Mouse (Mus musculus) left cerebral cortex, postnatal 25 days (tissue): ENCODE results near the gene Myo18a. TPM values are rescaled to one million over a fixed set of nuclear protein-coding genes. Genes with fewer than 3 reads are reported as not detected.

Source experiments
- DNase-seq, 2 experiments: peaks; one replicate each; pipeline ENCODE4 v3.0.0; 2022; ENCODE audit warnings: low spot score in 2 of 2, mixed read lengths in 1 of 2
- intact Hi-C: fragments of 180-260 bp; cut with DNase I; formaldehyde crosslinking; loops from one replicate; pipeline ENCODE4 v1.15.1; 2025
- total RNA-seq, 2 experiments: library from RNA; stranded (reverse); gene quantifications; 2 replicates each; pipeline ENCODE4 v1.2.3; 2021

Myo18a gene
- total RNA-seq, 2 experiments from 2014 or later, result 156 to 157 TPM

- intact Hi-C loops, result no loop called here
These were observed 27.2 kb downstream of the Myo18a start for GRCm38 (mm10) chr11:77790286-77790685.

GRCm38 (mm10) chr11:77791241-77791727 is 28.2 kb downstream of the Myo18a start:
- no peak for DNase-seq
- intact Hi-C loops, result no loop called here

More at GRCm38 (mm10) chr11:77790286-77790685, 27.2 kb downstream of the Myo18a start:
- DNase-seq, result no peak

DNA sequence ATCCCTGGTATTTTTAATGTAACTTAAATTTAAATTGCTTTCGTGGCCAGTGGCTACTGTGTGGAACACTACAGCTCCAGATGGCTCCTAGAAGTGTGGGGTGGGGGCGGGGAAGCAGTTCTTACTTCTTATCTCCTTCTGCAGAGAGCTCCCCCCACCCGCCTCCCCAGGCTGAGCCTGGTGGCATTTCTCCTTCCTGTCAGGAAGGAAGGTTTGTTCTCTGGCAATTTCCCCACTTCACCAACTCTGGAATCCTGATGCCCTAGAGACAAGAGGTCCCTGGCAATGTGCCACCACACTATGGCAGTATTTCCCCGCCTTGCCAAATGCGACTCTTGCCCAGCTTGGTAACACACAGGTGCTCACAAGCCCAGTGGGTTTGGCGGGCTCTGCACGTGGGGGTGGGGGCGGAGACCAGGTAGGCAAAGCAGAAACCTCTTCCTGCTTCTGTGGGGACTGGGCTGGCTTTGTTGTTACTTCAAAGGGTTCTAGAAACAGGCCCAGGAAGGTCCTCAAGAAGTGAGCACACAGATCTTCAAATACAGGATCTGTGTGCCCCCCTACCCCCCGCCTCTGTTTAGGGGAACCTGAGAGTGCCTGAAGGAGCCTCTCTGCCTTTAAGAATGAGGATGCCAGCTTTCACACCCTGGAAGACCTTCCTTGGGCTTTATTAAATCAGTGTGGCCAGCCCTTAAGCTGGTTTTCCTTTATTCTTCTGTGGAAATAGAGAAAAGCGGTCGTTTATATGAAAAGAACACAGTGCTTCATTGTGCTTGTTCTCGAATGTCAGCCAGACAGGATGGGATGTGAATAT is 28.9 kb downstream of the Myo18a start:
- DNase-seq, result no peak
- intact Hi-C loops, result no loop called here

GRCm38 (mm10) chr11:77792566-77792909 is 29.5 kb downstream of the Myo18a start:
- DNase-seq, result no peak
- intact Hi-C loops, result no loop called here

- peak; percentile 96 to 98 for DNase-seq
- intact Hi-C loops, result loop anchor here (1.0 kb wide), 2 partner anchors 30 to 56 kb away; partner anchors contain the start of gene Myo18a
These were observed 30.3 kb downstream of the Myo18a start for GRCm38 (mm10) chr11:77793238-77793930.

- intact Hi-C loops, result no loop called here
- no peak for DNase-seq
These were observed 32.2 kb downstream of the Myo18a start for GRCm38 (mm10) chr11:77795216-77795615.

GRCm38 (mm10) chr11:77800491-77800868 is 37.4 kb downstream of the Myo18a start:
- intact Hi-C loops, result no loop called here
- DNase-seq, result peak in 1 of 2 experiments; percentile 51

DNA sequence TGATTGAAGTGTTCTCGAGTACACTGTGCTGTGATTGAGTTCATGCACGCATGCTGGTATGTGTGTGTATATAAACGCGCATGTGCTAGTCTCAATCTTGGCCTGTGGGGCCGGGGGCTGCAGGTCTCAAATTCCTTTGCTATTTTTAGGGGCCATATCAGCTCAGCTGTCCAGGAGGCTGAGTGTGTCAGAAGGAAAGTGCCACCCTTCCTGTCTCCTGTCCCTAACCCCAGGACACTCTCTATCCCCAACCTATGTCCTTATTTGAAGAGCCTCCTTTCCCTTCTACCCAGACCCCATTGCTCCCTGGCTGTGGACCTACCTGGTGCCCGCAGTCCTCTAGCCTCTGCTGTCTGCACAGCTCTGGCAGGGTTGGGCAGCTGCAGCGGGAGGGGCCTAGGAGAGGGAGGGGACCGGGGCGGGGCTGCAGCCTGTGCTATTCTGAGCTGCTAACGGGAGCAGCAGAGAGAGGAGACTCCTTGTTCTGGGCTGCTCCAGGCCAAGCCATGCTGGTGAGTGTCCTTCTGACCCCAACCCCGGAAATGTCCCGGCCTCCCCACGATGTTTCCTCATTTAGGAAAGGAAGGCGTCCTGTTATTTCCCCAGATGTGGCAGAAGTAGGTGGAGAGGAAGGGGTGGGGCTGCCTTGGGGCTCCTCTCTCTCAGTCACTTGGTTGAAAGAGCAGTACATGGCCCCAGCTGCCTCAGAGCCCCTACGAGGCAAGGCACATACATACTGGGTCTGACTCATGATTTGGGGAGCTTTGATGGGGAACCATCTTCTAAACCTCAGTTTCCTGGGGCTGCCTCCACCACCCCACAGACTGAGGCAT is 38.0 kb downstream of the Myo18a start:
- intact Hi-C loops, result no loop called here
- DNase-seq, result peak; percentile 65 to 71

DNA sequence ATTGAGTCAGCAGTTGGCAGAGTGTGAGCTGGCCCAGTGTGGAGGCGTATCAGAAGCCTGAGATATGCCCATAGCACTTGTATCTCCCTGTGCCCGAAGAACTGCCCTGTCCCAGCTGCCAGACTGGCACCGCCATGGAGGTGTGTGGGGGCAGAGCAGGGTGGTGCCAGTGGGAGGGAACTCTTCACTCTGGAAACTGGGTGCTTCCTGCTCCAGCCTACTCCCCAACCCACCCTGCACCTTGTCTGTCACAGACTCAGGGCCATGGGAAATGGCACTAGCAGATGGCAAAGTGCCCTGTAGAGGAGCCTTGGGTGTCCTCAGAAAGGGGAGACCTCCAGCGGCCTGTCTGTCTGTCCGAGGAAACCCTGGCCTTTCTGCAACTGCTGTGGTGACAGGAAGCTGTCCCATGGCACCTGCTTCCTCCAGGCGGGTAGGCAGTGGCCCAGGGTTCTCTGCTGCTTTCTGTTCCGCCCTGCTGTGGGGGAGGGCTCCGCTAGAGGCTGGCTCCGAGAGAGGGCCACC is 39.4 kb downstream of the Myo18a start:
- intact Hi-C loops, result no loop called here
- DNase-seq, result peak in 1 of 2 experiments; percentile 31

GRCm38 (mm10) chr11:77806218-77806617 is 43.2 kb downstream of the Myo18a start:
- intact Hi-C loops, result no loop called here
- peak in 1 of 2 experiments; percentile 70 for DNase-seq

GRCm38 (mm10) chr11:77806855-77807254 is 43.8 kb downstream of the Myo18a start:
- DNase-seq, result no peak
- intact Hi-C loops, result no loop called here

GRCm38 (mm10) chr11:77808051-77808465 is 45.0 kb downstream of the Myo18a start:
- DNase-seq, result no peak
- intact Hi-C loops, result no loop called here

DNA sequence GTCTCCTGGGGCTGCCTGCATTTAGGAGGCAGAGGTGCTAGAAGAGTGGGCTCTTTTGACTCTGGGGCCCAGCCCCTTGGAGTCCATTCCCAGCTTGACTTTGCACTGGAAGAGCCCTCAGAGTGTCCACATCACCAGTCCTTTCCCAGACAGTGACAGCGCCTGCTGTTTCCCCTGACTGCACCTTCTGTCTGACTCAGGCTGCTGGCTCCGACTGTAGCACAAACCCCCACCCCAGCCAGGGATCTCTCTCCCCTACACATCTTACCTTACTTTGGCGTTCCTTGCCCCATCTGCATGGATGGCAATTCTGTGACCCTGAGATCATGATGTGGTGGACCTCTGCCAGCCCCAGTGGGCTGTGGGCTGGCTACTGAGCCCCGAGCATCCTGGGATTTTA is 46.2 kb downstream of the Myo18a start:
- intact Hi-C loops, result no loop called here

GRCm38 (mm10) chr11:77810018-77810417 is 47.0 kb downstream of the Myo18a start:
- intact Hi-C loops, result no loop called here
- DNase-seq, result no peak

More for the DNA sequence above, 46.2 kb downstream of the Myo18a start:
- DNase-seq, result no peak

DNA sequence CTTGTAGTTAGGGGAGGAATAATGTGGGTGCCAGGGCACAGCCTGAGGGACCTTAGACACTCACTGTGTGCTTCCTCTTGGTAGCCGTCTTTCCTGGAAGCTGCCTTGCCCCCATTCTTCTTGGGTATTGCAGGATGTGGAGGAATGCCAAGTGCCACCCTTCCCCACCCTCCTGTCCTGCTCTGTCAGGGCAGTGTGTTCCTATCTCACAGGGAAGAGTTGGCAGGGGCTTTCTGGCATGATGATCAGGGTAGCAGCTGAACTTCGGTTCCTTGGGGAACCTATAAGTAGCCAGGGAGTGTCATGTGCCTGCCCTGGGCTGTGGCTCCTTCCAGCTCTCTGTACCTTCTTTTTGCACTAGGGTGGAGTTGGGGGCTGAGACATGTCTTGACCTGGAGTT is 50.9 kb downstream of the Myo18a start:
- no peak for DNase-seq
- intact Hi-C loops, result no loop called here

DNA sequence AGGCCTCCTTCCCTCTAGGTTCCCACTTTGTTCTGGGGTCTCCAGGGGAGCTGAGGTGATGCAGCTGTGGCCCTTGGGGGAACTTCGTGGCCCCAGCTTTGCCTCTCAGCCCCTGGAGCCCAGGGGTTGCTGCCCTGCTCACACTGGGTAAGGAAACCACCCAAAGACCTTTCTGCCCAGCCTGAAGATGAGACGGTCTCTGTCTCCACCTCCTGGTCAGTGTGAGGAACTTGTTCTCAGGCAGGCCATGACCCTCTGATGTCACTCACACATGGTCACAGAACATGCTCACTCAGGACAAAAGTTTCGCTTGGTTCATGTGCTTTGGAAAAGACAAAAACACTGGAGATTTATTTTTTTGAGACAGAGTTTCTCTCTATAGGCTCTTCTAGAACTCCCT is 53.0 kb downstream of the Myo18a start:
- DNase-seq, result no peak
- intact Hi-C loops, result no loop called here

DNA sequence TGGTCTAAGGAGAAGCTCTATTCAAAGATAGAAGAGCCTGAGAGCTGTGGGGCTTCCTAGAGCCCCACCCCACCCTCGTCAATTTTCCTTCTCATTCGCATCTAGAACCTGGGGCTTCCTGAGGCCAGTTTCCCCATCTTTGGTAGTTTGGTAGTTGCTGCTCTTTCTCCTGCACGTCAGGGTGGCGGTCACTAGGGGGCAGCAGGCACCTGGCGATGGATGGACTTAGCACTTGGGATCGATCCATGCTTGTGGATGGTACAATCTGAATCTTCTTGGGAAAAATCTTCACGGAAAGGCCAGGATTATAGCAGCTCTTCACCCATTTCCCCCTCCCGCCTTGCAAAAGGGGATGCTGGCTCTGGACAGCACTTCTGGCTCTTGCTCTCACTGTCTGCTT is 58.6 kb downstream of the Myo18a start:
- DNase-seq, result peak; percentile 56 to 68
- intact Hi-C loops, result loop anchor here (10.0 kb wide), 1 partner anchor 353 kb away; the partner anchor contains the start of genes Nek8 and Tlcd1

DNA sequence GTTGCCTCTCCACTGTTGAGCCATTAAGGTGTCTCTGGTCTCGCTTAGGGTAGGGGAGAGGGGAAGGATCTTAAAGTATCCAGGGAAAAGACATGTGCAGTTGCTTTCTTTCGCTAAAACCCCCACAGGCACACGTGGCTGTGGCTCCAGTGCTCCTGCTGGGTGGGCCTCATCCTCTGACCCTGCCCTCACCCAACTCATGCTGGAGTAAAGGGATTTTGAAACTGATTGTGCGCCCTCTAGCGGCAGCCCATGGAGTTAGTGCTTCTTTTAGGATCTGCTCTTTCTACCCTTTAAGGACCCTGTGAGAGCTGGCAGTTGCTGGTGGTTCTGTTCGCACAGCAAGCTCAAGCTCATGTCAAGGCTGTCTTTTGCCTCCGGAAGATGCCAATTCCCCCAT is 59.7 kb downstream of the Myo18a start:
- intact Hi-C loops, result loop anchor here (10.0 kb wide), 1 partner anchor 352 kb away; the partner anchor contains the start of genes Nek8 and Tlcd1
- DNase-seq, result peak; percentile 67

- peak; percentile 60 to 78 for DNase-seq
- intact Hi-C loops, result loop anchor here (10.0 kb wide), 1 partner anchor 349 kb away; the partner anchor contains the start of genes Nek8 and Tlcd1
These were observed 62.8 kb downstream of the Myo18a start for GRCm38 (mm10) chr11:77825853-77826252.
